Mouse (Mus musculus) C2C12 (cell line): ENCODE data around the gene Snx30. TPM values are rescaled to one million over a fixed set of nuclear protein-coding genes. Genes with fewer than 3 reads are reported as not detected.

Source experiments
- H3K27me3 ChIP-seq: one replicate; pipeline ENCODE4 v1.6.1; 2011; ENCODE audit not compliant: control insufficient read depth, insufficient read depth, insufficient read length
- H3K36me3 ChIP-seq: one replicate; pipeline ENCODE4 v1.6.1; 2011; ENCODE audit not compliant: control insufficient read depth, insufficient read depth
- H3K4me3 ChIP-seq: one replicate; pipeline ENCODE4 v1.5.1; 2011; ENCODE audit warnings: mild to moderate bottlenecking, control low read depth; ENCODE audit not compliant: poor library complexity, insufficient read depth, severe bottlenecking
- H3K79me2 ChIP-seq: one replicate; pipeline ENCODE4 v1.6.1; 2011; ENCODE audit not compliant: control insufficient read depth, insufficient read depth
- H3K79me3 ChIP-seq: one replicate; pipeline ENCODE4 v1.6.1; 2011; ENCODE audit warnings: low read depth, control low read depth
- H3ac ChIP-seq: one replicate; pipeline ENCODE3; 2011; ENCODE audit warnings: low read depth; ENCODE audit not compliant: control insufficient read depth, insufficient read length
- CEBPB ChIP-seq: IDR thresholded peaks from one replicate; pipeline ENCODE4 v1.6.1; 2011; ENCODE audit warnings: low read depth, mild to moderate bottlenecking, control low read depth, moderate library complexity
- CTCF ChIP-seq: IDR thresholded peaks from one replicate; pipeline ENCODE4 v1.5.1; 2011; ENCODE audit not compliant: control insufficient read depth, insufficient read depth, insufficient read length
- FOSL1 ChIP-seq: IDR thresholded peaks from one replicate; pipeline ENCODE4 v1.8.0; 2011; ENCODE audit warnings: mild to moderate bottlenecking, low read length; ENCODE audit not compliant: poor library complexity, insufficient read depth, severe bottlenecking
- MAX ChIP-seq: IDR thresholded peaks from one replicate; pipeline ENCODE4 v1.6.1; 2011; ENCODE audit warnings: mild to moderate bottlenecking, control low read depth
- MYOD1 ChIP-seq: IDR thresholded peaks from one replicate; pipeline ENCODE4 v1.6.1; 2011; ENCODE audit warnings: low read depth; ENCODE audit not compliant: control insufficient read depth, insufficient read length
- MYOG ChIP-seq: IDR thresholded peaks from one replicate; pipeline ENCODE4 v1.6.1; 2011; ENCODE audit not compliant: control insufficient read depth, insufficient read length; ENCODE audit errors: extremely low read depth
- USF1 ChIP-seq: IDR thresholded peaks from one replicate; pipeline ENCODE4 v1.6.1; 2011; ENCODE audit warnings: low read depth, mild to moderate bottlenecking, control low read depth, moderate library complexity
- polyA plus RNA-seq: library from polyadenylated mRNA; unstranded; fragments of >200 nt; fragmentation: generic; extraction: Trizol; gene quantifications from one replicate; pipeline ENCODE4 v1.2.1, GENCODE M21; 2012; ENCODE audit warnings: missing spikeins

The Snx30 gene
- polyA plus RNA-seq, 1 experiment = 3.5 TPM

DNA sequence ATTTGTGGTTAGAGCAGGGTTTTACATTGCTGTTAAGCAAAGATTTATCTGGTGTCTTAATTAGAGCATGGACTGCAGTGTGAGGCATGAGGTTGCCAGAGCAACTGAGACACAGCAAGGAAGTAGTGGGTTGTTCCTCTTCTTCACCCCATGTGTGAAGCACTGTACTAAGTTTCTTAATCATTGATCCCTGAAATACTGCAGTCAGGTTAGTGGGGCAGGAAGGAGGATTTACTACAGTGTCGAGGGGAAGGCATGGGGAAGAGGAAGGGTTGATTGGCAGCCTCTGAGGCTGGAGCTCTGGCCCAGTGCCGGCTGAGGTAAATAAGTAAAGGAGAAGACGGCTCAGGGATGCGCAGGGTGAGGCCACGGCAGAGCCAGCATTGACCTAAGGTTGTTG is 82.4 kb downstream of the Snx30 start:
- TF ChIP-seq MYOG = no peak
- no peak for TF ChIP-seq CEBPB
- H3K4me3 ChIP-seq = no peak overlapping the region
- H3K79me2 ChIP-seq = no peaks in the 10 kb centered on the region
- H3ac ChIP-seq = no peak overlapping the region
- no peaks in the 10 kb centered on the region for H3K79me3 ChIP-seq
- H3K27me3 ChIP-seq = no peaks in the 10 kb centered on the region
- H3K36me3 ChIP-seq = no peaks in the 10 kb centered on the region

GRCm38 (mm10) chr4:59890086-59890600 is 84.5 kb downstream of the Snx30 start:
- Histone ChIP-seq H3K79me2 (no peaks in the 10 kb centered on the region), H3ac (no peak overlapping the region), H3K27me3 (no peaks in the 10 kb centered on the region), H3K36me3 (no peaks in the 10 kb centered on the region), H3K4me3 (no peak overlapping the region), H3K79me3 (no peaks in the 10 kb centered on the region)
- TF ChIP-seq CEBPB (no peak), FOSL1 (no peak), CTCF (no peak), USF1 (no peak), MYOG (no peak), MAX (no peak), MYOD1 (no peak)

- TF ChIP-seq MAX (no peak), USF1 (no peak), FOSL1 (no peak), MYOD1 (no peak), CEBPB (no peak), MYOG (no peak), CTCF (no peak)
- H3K4me3 ChIP-seq = no peak overlapping the region
- no peaks in the 10 kb centered on the region for H3K36me3 ChIP-seq
- no peaks in the 10 kb centered on the region for H3K79me3 ChIP-seq
- no peaks in the 10 kb centered on the region for H3K79me2 ChIP-seq
- no peaks in the 10 kb centered on the region for H3K27me3 ChIP-seq
- H3ac ChIP-seq = no peak overlapping the region
Observed at GRCm38 (mm10) chr4:59891723-59892416, 86.2 kb downstream of the Snx30 start.

- Histone ChIP-seq H3ac (no peak overlapping the region), H3K36me3 (no peaks in the 10 kb centered on the region), H3K4me3 (no peak overlapping the region), H3K79me3 (no peaks in the 10 kb centered on the region), H3K79me2 (no peaks in the 10 kb centered on the region), H3K27me3 (no peaks in the 10 kb centered on the region)
- no peak for TF ChIP-seq CTCF
Observed at GRCm38 (mm10) chr4:59892731-59893130, 87.1 kb downstream of the Snx30 start.

GRCm38 (mm10) chr4:59894415-59894814 is 88.8 kb downstream of the Snx30 start:
- no peak overlapping the region for H3K4me3 ChIP-seq
- no peaks in the 10 kb centered on the region for H3K36me3 ChIP-seq
- H3K27me3 ChIP-seq = no peaks in the 10 kb centered on the region
- no peak for TF ChIP-seq MYOD1
- TF ChIP-seq USF1 = no peak
- TF ChIP-seq CTCF = no peak
- TF ChIP-seq MAX = no peak
- no peak for TF ChIP-seq FOSL1
- no peak for TF ChIP-seq MYOG
- TF ChIP-seq CEBPB = no peak
- no peak overlapping the region for H3ac ChIP-seq
- H3K79me3 ChIP-seq = no peaks in the 10 kb centered on the region
- H3K79me2 ChIP-seq = no peaks in the 10 kb centered on the region

- H3ac ChIP-seq = no peak overlapping the region
Observed at GRCm38 (mm10) chr4:59894977-59895575, 89.4 kb downstream of the Snx30 start.

More at GRCm38 (mm10) chr4:59894977-59895575, 89.4 kb downstream of the Snx30 start:
- Histone ChIP-seq H3K79me3 (no peaks in the 10 kb centered on the region), H3K79me2 (no peaks in the 10 kb centered on the region), H3K36me3 (no peaks in the 10 kb centered on the region), H3K4me3 (no peak overlapping the region), H3K27me3 (no peaks in the 10 kb centered on the region)
- TF ChIP-seq USF1 (no peak), MYOG (no peak), MAX (no peak), CTCF (no peak), FOSL1 (no peak), MYOD1 (peak; percentile 24), CEBPB (no peak)
